Mouse (Mus musculus) liver, postnatal 0 days (tissue): ENCODE measurements at regions not wholly inside any gene's neighbourhood (a gene's known extent, or its start where the extent isn't known, plus 50 kb on each side); places are given as distances from the start of the nearest gene placed in this dataset.

ENCODE experiments used
- ATAC-seq: fragments of 200-750 bp; cut with Nextera tagmentation; 2 replicates; pipeline ENCODE4 v1.8.0; 2017; ENCODE audit warnings: mild to moderate bottlenecking, moderate library complexity
- DNase-seq: peaks from one replicate; pipeline ENCODE4 v3.0.0-alpha.2; 2016
- H3K27ac ChIP-seq: fragments of 300-500 bp; sonication (generic); 2 replicates; pipeline ENCODE4 v1.5.1; 2014; ENCODE audit warnings: antibody characterized with exemption, moderate library complexity, mild to moderate bottlenecking, low read depth
- H3K27me3 ChIP-seq: fragments of 300-500 bp; sonication (generic); 2 replicates; pipeline ENCODE4 v1.6.1; 2014; ENCODE audit warnings: low read length, control low read depth, mixed read lengths; ENCODE audit not compliant: insufficient read depth
- H3K36me3 ChIP-seq: fragments of 300-500 bp; sonication (generic); replicated peaks from 2 replicates; pipeline ENCODE4 v1.6.1; 2014; ENCODE audit warnings: mild to moderate bottlenecking, control low read depth, low read length, moderate library complexity, mixed read lengths; ENCODE audit not compliant: insufficient read depth
- H3K4me1 ChIP-seq: fragments of 300-500 bp; sonication (generic); 2 replicates; pipeline ENCODE4 v1.6.1; 2014; ENCODE audit warnings: antibody characterized with exemption, mild to moderate bottlenecking, control low read depth; ENCODE audit not compliant: insufficient read depth
- H3K4me2 ChIP-seq: fragments of 300-500 bp; sonication (generic); 2 replicates; pipeline ENCODE4 v1.6.1; 2014; ENCODE audit warnings: low read depth, mild to moderate bottlenecking, low read length, moderate library complexity, mixed read lengths
- H3K4me3 ChIP-seq: fragments of 300-500 bp; sonication (generic); 2 replicates; pipeline ENCODE4 v1.5.1; 2014; ENCODE audit warnings: low read depth, low read length
- H3K9ac ChIP-seq: fragments of 300-500 bp; sonication (generic); replicated peaks from 2 replicates; pipeline ENCODE4 v1.6.1; 2014; ENCODE audit warnings: mild to moderate bottlenecking, moderate library complexity
- H3K9me3 ChIP-seq: fragments of 300-500 bp; sonication (generic); 2 replicates; pipeline ENCODE4 v1.6.1; 2016; ENCODE audit warnings: mild to moderate bottlenecking, control low read depth, low read length, mixed read lengths
- CTCF ChIP-seq: sonication (generic); IDR thresholded peaks from 2 replicates; pipeline ENCODE4 v1.5.1; 2016; ENCODE audit warnings: antibody characterized with exemption, low read depth
- EP300 ChIP-seq: IDR thresholded peaks from 2 replicates; pipeline ENCODE4 v1.6.1; 2016; ENCODE audit warnings: antibody characterized with exemption, low read depth, mild to moderate bottlenecking
- WGBS: fragments of 180-500 bp; shearing (Covaris S2); extraction: QIAGEN DNeasy Blood & Tissue Kit; methylation state at CpG from one replicate; pipeline ENCODE4 v1.1.7; 2014; ENCODE audit not compliant: insufficient replicate concordance; 5-methylcytosine and 5-hydroxymethylcytosine counted together

- H3K27me3 ChIP-seq, result no peaks in the 10 kb centered on the region
- H3K36me3 ChIP-seq, result no peaks in the 10 kb centered on the region
- H3K4me3 ChIP-seq, result no peak overlapping the region
- H3K27ac ChIP-seq, result no peak overlapping the region
- WGBS, result 88% methylated on average over 4 of the region's 4 CpGs
- H3K9me3 ChIP-seq, result no peaks in the 10 kb centered on the region
- H3K4me2 ChIP-seq, result no peak overlapping the region
- ATAC-seq (no peak), DNase-seq (no peak)
- no peak overlapping the region for H3K9ac ChIP-seq
- TF ChIP-seq EP300 (no peak), CTCF (no peak)
- no peaks in the 10 kb centered on the region for H3K4me1 ChIP-seq
Measured at GRCm38 (mm10) chr7:137653837-137654236, 216.4 kb downstream of the Glrx3 start.

DNA sequence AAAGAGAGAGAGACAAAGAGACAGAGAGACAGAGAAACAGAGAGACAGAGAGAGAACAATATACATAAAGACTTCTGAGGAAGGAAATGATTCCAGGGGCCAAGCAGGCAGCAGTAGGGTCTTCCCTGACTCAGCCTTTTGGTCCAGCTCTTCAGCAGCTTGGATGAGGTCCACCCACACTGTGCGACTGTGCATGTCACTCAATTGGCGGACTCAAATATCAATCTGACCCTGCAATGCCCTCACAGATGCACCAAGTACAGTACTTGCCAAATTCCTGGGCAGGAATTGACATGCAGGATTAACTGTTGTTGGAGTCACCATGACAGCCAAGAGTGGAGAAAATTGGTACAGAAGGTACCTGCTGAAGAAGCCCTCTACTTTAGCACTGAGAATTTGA, 229.8 kb downstream of the Glrx3 start:
- ATAC-seq (no peak), DNase-seq (no peak)
- Histone ChIP-seq H3K9me3 (no peaks in the 10 kb centered on the region), H3K4me1 (no peaks in the 10 kb centered on the region), H3K9ac (no peak overlapping the region), H3K27me3 (no peaks in the 10 kb centered on the region), H3K27ac (no peak overlapping the region), H3K4me2 (no peak overlapping the region), H3K36me3 (no peaks in the 10 kb centered on the region), H3K4me3 (no peak overlapping the region)
- 70% methylated on average over 2 of the region's 2 CpGs for WGBS
- TF ChIP-seq CTCF, result no peak
- no peak for TF ChIP-seq EP300

- no peaks in the 10 kb centered on the region for H3K27me3 ChIP-seq
- DNase-seq, result no peak
- H3K4me2 ChIP-seq, result no peak overlapping the region
- no peaks in the 10 kb centered on the region for H3K36me3 ChIP-seq
- TF ChIP-seq CTCF (no peak), EP300 (no peak)
- H3K9me3 ChIP-seq, result no peaks in the 10 kb centered on the region
- ATAC-seq, result no peak
- H3K9ac ChIP-seq, result no peak overlapping the region
- no peaks in the 10 kb centered on the region for H3K4me1 ChIP-seq
- H3K27ac ChIP-seq, result no peak overlapping the region
- WGBS, result 50% methylated on average over 4 of the region's 4 CpGs
- no peak overlapping the region for H3K4me3 ChIP-seq
Measured at GRCm38 (mm10) chr7:137671156-137671555, 233.7 kb downstream of the Glrx3 start.

DNA sequence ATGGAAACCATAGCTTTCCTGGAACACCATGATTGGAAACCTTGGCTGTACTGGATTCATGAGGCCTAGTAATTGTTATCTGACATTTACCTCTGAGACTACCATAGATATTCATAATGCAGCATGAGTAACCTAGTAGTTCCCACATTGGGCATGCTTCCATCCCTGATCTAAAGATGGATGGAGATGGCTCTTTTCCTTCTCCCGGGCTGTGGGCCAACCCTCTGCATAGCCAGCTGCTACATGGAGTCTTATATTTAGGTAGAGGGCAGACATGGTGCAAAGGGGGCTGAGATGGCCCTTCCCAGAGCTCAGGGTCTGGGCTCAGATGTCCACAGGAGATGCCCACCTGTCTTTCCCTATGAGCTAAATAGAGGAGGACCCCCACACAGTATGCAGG, 237.2 kb downstream of the Glrx3 start:
- Histone ChIP-seq H3K27ac (no peak overlapping the region), H3K4me2 (no peak overlapping the region), H3K27me3 (no peaks in the 10 kb centered on the region), H3K36me3 (no peaks in the 10 kb centered on the region), H3K9me3 (no peaks in the 10 kb centered on the region), H3K9ac (no peak overlapping the region), H3K4me1 (no peaks in the 10 kb centered on the region), H3K4me3 (no peak overlapping the region)
- no peak for DNase-seq
- no peak for ATAC-seq
- 70% methylated on average over 1 of the region's 1 CpGs for WGBS
- no peak for TF ChIP-seq EP300
- no peak for TF ChIP-seq CTCF

DNA sequence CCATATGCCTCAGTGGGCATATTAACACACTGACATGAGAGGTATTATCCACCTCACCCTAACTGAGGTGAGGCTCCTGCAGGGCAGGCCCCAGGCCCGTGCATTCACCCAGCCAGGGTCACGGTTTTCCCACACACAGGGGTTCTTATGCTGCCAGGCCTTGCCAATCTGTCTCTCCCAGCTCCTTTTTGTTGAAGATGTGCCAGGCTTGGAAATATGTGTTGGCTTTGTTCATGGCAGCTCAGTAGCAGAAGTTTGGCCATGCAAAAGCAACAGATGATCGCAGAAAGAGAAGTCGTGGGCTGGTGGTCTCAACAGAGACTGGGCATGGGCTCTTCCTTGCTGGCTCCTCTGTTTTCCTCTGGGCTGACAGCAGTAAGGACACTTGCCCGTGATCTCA, 238.0 kb downstream of the Glrx3 start:
- Histone ChIP-seq H3K9me3 (no peaks in the 10 kb centered on the region), H3K36me3 (no peaks in the 10 kb centered on the region), H3K27ac (no peak overlapping the region), H3K4me2 (no peak overlapping the region), H3K27me3 (no peaks in the 10 kb centered on the region), H3K4me1 (no peaks in the 10 kb centered on the region), H3K9ac (no peak overlapping the region), H3K4me3 (no peak overlapping the region)
- DNase-seq (no peak), ATAC-seq (no peak)
- TF ChIP-seq EP300, result no peak
- TF ChIP-seq CTCF, result no peak
- WGBS, result 79% methylated on average over 5 of the region's 5 CpGs

GRCm38 (mm10) chr7:137684826-137685225, 247.4 kb downstream of the Glrx3 start:
- ATAC-seq (no peak), DNase-seq (no peak)
- H3K4me3 ChIP-seq, result no peak overlapping the region
- no peaks in the 10 kb centered on the region for H3K36me3 ChIP-seq
- no peak overlapping the region for H3K4me2 ChIP-seq
- no peaks in the 10 kb centered on the region for H3K4me1 ChIP-seq
- no peak for TF ChIP-seq EP300
- no peak for TF ChIP-seq CTCF
- no peaks in the 10 kb centered on the region for H3K27me3 ChIP-seq
- WGBS, result 69% methylated on average over 6 of the region's 6 CpGs
- H3K9ac ChIP-seq, result no peak overlapping the region
- no peak overlapping the region for H3K27ac ChIP-seq
- H3K9me3 ChIP-seq, result no peaks in the 10 kb centered on the region

- Histone ChIP-seq H3K27me3 (no peaks in the 10 kb centered on the region), H3K36me3 (no peaks in the 10 kb centered on the region), H3K9me3 (no peaks in the 10 kb centered on the region), H3K4me3 (no peak overlapping the region), H3K9ac (no peak overlapping the region), H3K4me2 (no peak overlapping the region), H3K4me1 (no peaks in the 10 kb centered on the region), H3K27ac (no peak overlapping the region)
- no peak for TF ChIP-seq CTCF
- no peak for TF ChIP-seq EP300
- DNase-seq (no peak), ATAC-seq (no peak)
- 53% methylated on average over 6 of the region's 6 CpGs for WGBS
Measured at GRCm38 (mm10) chr7:137685320-137685719, 247.9 kb downstream of the Glrx3 start.
